Mouse (Mus musculus) kidney, adult 8-10 months (tissue): ENCODE data around the gene Myo1e.

Experiments
- DNase-seq, 2 experiments: peaks; one replicate each; pipeline ENCODE4 v3.0.0; 2022

Gene Myo1e

GRCm38 (mm10) chr9:70207151-70207831, at the start of gene Myo1e:
TSS of gene Myo1e (plus strand) at chr9:70207350.
- peak; percentile 96 for DNase-seq

- DNase-seq, result no peak
Observed at GRCm38 (mm10) chr9:70160071-70160470, 47.1 kb upstream of the Myo1e start.

GRCm38 (mm10) chr9:70168973-70169372, 38.2 kb upstream of the Myo1e start:
- no peak for DNase-seq

- DNase-seq, result no peak
Observed at GRCm38 (mm10) chr9:70174291-70174848, 32.8 kb upstream of the Myo1e start.

- DNase-seq, result no peak
Observed at GRCm38 (mm10) chr9:70174896-70175295, 32.3 kb upstream of the Myo1e start.

- no peak for DNase-seq
Observed at GRCm38 (mm10) chr9:70176291-70176690, 30.9 kb upstream of the Myo1e start.

GRCm38 (mm10) chr9:70181719-70182118, 25.4 kb upstream of the Myo1e start:
- DNase-seq, result no peak

- DNase-seq, result no peak
Observed at GRCm38 (mm10) chr9:70182639-70183038, 24.5 kb upstream of the Myo1e start.

- no peak for DNase-seq
Observed at GRCm38 (mm10) chr9:70192336-70192735, 14.8 kb upstream of the Myo1e start.

- no peak for DNase-seq
Observed at GRCm38 (mm10) chr9:70194622-70195021, 12.5 kb upstream of the Myo1e start.

GRCm38 (mm10) chr9:70196956-70197659, 10.0 kb upstream of the Myo1e start:
- DNase-seq, result no peak

GRCm38 (mm10) chr9:70197992-70198391, 9.2 kb upstream of the Myo1e start:
- no peak for DNase-seq

GRCm38 (mm10) chr9:70202753-70203152, 4.4 kb upstream of the Myo1e start:
- peak in 1 of 2 experiments; percentile 76 for DNase-seq

- DNase-seq, result no peak
Observed at GRCm38 (mm10) chr9:70203267-70204076, 3.7 kb upstream of the Myo1e start.

GRCm38 (mm10) chr9:70207981-70208521, 901 bp downstream of the Myo1e start:
- DNase-seq, result peak in 1 of 2 experiments; percentile 48

- no peak for DNase-seq
Observed at GRCm38 (mm10) chr9:70208751-70209150, 1.6 kb downstream of the Myo1e start.

GRCm38 (mm10) chr9:70209296-70210049, 2.3 kb downstream of the Myo1e start:
- peak; percentile 68 to 74 for DNase-seq

GRCm38 (mm10) chr9:70211638-70212037, 4.5 kb downstream of the Myo1e start:
- DNase-seq, result no peak

GRCm38 (mm10) chr9:70216517-70216916, 9.4 kb downstream of the Myo1e start:
- no peak for DNase-seq

GRCm38 (mm10) chr9:70219295-70219931, 12.3 kb downstream of the Myo1e start:
- DNase-seq, result no peak

- DNase-seq, result no peak
Observed at GRCm38 (mm10) chr9:70220461-70221170, 13.5 kb downstream of the Myo1e start.
